Mouse (Mus musculus) ES-E14 (cell line): ENCODE data around the gene Ppp1r16b.

Experiments used
- CHD2 ChIP-seq: IDR thresholded peaks from 2 replicates; pipeline ENCODE4 v1.6.1; 2014; ENCODE audit warnings: mild to moderate bottlenecking, low read depth, low read length, inconsistent platforms
- MAFK ChIP-seq: IDR thresholded peaks from 2 replicates; pipeline ENCODE4 v1.6.1; 2014; ENCODE audit warnings: mild to moderate bottlenecking, low read depth, low read length, inconsistent platforms; ENCODE audit not compliant: insufficient read depth
- ZC3H11A ChIP-seq: IDR thresholded peaks from 2 replicates; pipeline ENCODE4 v1.6.1; 2012; ENCODE audit warnings: low read depth, mild to moderate bottlenecking, inconsistent platforms, low read length, borderline replicate concordance
- ZNF384 ChIP-seq: IDR thresholded peaks from 2 replicates; pipeline ENCODE4 v1.6.1; 2012; ENCODE audit warnings: low read depth, low read length, inconsistent platforms

- TF ChIP-seq ZNF384 (no peak), MAFK (no peak), CHD2 (no peak), ZC3H11A (no peak)
Observed at GRCm38 (mm10) chr2:158711929-158712751, 46.9 kb downstream of the Ppp1r16b start.
